Mouse (Mus musculus) MEL (cell line): ENCODE results near the gene Olfr1313. TPM values are rescaled to one million over a fixed set of nuclear protein-coding genes. Genes with fewer than 3 reads are reported as not detected.

Source experiments
- DNase-seq: peaks from one replicate; pipeline ENCODE4 v3.0.0; 2011; ENCODE audit warnings: low read depth, low spot score
- H3K27ac ChIP-seq: 2 replicates; pipeline ENCODE4 v1.5.1; 2012; ENCODE audit warnings: low read depth, mild to moderate bottlenecking, control low read depth, low read length, moderate library complexity; ENCODE audit not compliant: control insufficient read depth
- H3K27me3 ChIP-seq, 2 experiments: fragments of 150-350 bp in 1 of 2; sonication (generic) in 1 of 2; 2 replicates each; pipeline ENCODE4 v1.6.1; 2012; ENCODE audit warnings: low read length in 2 of 2, mild to moderate bottlenecking in 2 of 2, improper control_type of control experiment in 1 of 2, moderate library complexity in 1 of 2; ENCODE audit not compliant: insufficient read depth in 2 of 2, control insufficient read depth in 1 of 2
- H3K36me3 ChIP-seq, 2 experiments: 2 replicates each; pipeline ENCODE4 v1.6.1; 2012 to 2014; ENCODE audit warnings: low read length in 2 of 2, improper control_type of control experiment in 1 of 2, inconsistent platforms in 1 of 2, mild to moderate bottlenecking in 1 of 2; ENCODE audit not compliant: insufficient read depth in 2 of 2, control insufficient read depth in 1 of 2
- H3K4me1 ChIP-seq, 2 experiments: fragments of 150-350 bp in 1 of 2; sonication (generic) in 1 of 2; 2 replicates each; pipeline ENCODE4 v1.6.1; 2012; ENCODE audit warnings: low read length in 2 of 2, improper control_type of control experiment in 1 of 2, mild to moderate bottlenecking in 1 of 2; ENCODE audit not compliant: insufficient read depth in 2 of 2, control insufficient read depth in 1 of 2
- H3K4me3 ChIP-seq, 2 experiments: fragments of 150-350 bp in 1 of 2; sonication (generic) in 1 of 2; 2 replicates each; pipeline ENCODE4 v1.5.1; 2012; ENCODE audit warnings: low read depth in 2 of 2, low read length in 2 of 2, mild to moderate bottlenecking in 2 of 2, moderate library complexity in 2 of 2, control low read depth in 1 of 2, improper control_type of control experiment in 1 of 2; ENCODE audit not compliant: control insufficient read depth in 1 of 2, insufficient read depth in 1 of 2
- H3K79me2 ChIP-seq: 2 replicates; pipeline ENCODE4 v1.6.1; 2012; ENCODE audit warnings: mild to moderate bottlenecking, low read length, moderate library complexity; ENCODE audit not compliant: control insufficient read depth, poor library complexity, insufficient read depth
- H3K9ac ChIP-seq: 2 replicates; pipeline ENCODE4 v1.6.1; 2012; ENCODE audit warnings: low read depth, mild to moderate bottlenecking, control low read depth, low read length, moderate library complexity; ENCODE audit not compliant: control insufficient read depth, poor library complexity, severe bottlenecking
- H3K9me3 ChIP-seq: fragments of 150-350 bp; sonication (generic); replicated peaks from 2 replicates; pipeline ENCODE4 v1.6.1; 2012; ENCODE audit warnings: mild to moderate bottlenecking, low read length, improper control_type of control experiment, moderate library complexity; ENCODE audit not compliant: insufficient read depth
- BHLHE40 ChIP-seq: IDR thresholded peaks from 2 replicates; pipeline ENCODE4 v1.6.1; 2012; ENCODE audit warnings: low read depth, mild to moderate bottlenecking, inconsistent platforms, low read length, improper control_type of control experiment, borderline replicate concordance
- CHD1 ChIP-seq: IDR thresholded peaks from 2 replicates; pipeline ENCODE4 v1.6.1; 2012; ENCODE audit warnings: low read depth, mild to moderate bottlenecking, inconsistent platforms, low read length, improper control_type of control experiment
- CHD2 ChIP-seq: IDR thresholded peaks from 2 replicates; pipeline ENCODE4 v1.6.1; 2011; ENCODE audit warnings: low read length, improper control_type of control experiment
- ELF1 ChIP-seq: IDR thresholded peaks from 2 replicates; pipeline ENCODE4 v1.6.1; 2014; ENCODE audit warnings: low read depth, mild to moderate bottlenecking, inconsistent platforms, low read length, improper control_type of control experiment, moderate library complexity
- EP300 ChIP-seq, 2 experiments: IDR thresholded peaks; 2 replicates each; pipeline ENCODE4 v1.6.1; 2011; ENCODE audit warnings: improper control_type of control experiment in 2 of 2, low read length in 2 of 2, low read depth in 1 of 2, mild to moderate bottlenecking in 1 of 2
- ETS1 ChIP-seq: IDR thresholded peaks from 2 replicates; pipeline ENCODE4 v1.6.1; 2012; ENCODE audit warnings: low read depth, mild to moderate bottlenecking, inconsistent platforms, low read length, improper control_type of control experiment, moderate library complexity
- GATA1 ChIP-seq: IDR thresholded peaks from 2 replicates; pipeline ENCODE4 v1.6.1; 2011; ENCODE audit warnings: low read depth, low read length, improper control_type of control experiment
- HCFC1 ChIP-seq: IDR thresholded peaks from 2 replicates; pipeline ENCODE4 v1.6.1; 2012; ENCODE audit warnings: low read depth, mild to moderate bottlenecking, inconsistent platforms, low read length, improper control_type of control experiment, moderate library complexity
- KAT2A ChIP-seq: conservative IDR thresholded peaks from 2 replicates; pipeline ENCODE4 v1.6.1; 2012; ENCODE audit warnings: low read depth, low read length, improper control_type of control experiment, inconsistent platforms
- MAX ChIP-seq: IDR thresholded peaks from 2 replicates; pipeline ENCODE4 v1.6.1; 2011; ENCODE audit warnings: low read length, improper control_type of control experiment
- MAZ ChIP-seq: IDR thresholded peaks from 2 replicates; pipeline ENCODE4 v1.6.1; 2012; ENCODE audit warnings: low read depth, mild to moderate bottlenecking, inconsistent platforms, low read length, improper control_type of control experiment
- MXI1 ChIP-seq: IDR thresholded peaks from 2 replicates; pipeline ENCODE4 v1.6.1; 2011; ENCODE audit warnings: mild to moderate bottlenecking, low read depth, low read length, improper control_type of control experiment
- MYC ChIP-seq: IDR thresholded peaks from 2 replicates; pipeline ENCODE4 v1.6.1; 2011; ENCODE audit warnings: low read depth, mild to moderate bottlenecking, low read length, improper control_type of control experiment, moderate library complexity
- POLR2A ChIP-seq, 2 experiments: IDR thresholded peaks; 2 replicates each; pipeline ENCODE4 v1.6.1; 2011 to 2012; ENCODE audit warnings: low read length in 2 of 2, mild to moderate bottlenecking in 2 of 2, control low read depth in 1 of 2, improper control_type of control experiment in 1 of 2, low read depth in 1 of 2, moderate library complexity in 1 of 2; ENCODE audit not compliant: control insufficient read depth in 1 of 2, insufficient read depth in 1 of 2, poor library complexity in 1 of 2
- POLR2AphosphoS2 ChIP-seq: IDR thresholded peaks from 2 replicates; pipeline ENCODE4 v1.6.1; 2011; ENCODE audit warnings: low read length, improper control_type of control experiment
- RAD21 ChIP-seq: IDR thresholded peaks from 2 replicates; pipeline ENCODE4 v1.6.1; 2011; ENCODE audit warnings: mild to moderate bottlenecking, low read depth, low read length, improper control_type of control experiment
- RCOR1 ChIP-seq: IDR thresholded peaks from 2 replicates; pipeline ENCODE4 v1.6.1; 2012; ENCODE audit warnings: low read depth, mild to moderate bottlenecking, inconsistent platforms, low read length, improper control_type of control experiment
- SMC3 ChIP-seq: IDR thresholded peaks from 2 replicates; pipeline ENCODE4 v1.6.1; 2011; ENCODE audit warnings: low read depth, low read length, improper control_type of control experiment
- TBP ChIP-seq: IDR thresholded peaks from 2 replicates; pipeline ENCODE4 v1.8.0; 2011; ENCODE audit warnings: low read depth, low read length, improper control_type of control experiment
- USF2 ChIP-seq, 2 experiments: IDR thresholded peaks; 2 replicates each; pipeline ENCODE4 v1.6.1; 2011 to 2012; ENCODE audit warnings: improper control_type of control experiment in 2 of 2, low read length in 2 of 2, borderline replicate concordance in 1 of 2, inconsistent platforms in 1 of 2, low read depth in 1 of 2, mild to moderate bottlenecking in 1 of 2; ENCODE audit not compliant: insufficient read depth in 1 of 2
- ZC3H11A ChIP-seq: IDR thresholded peaks from 2 replicates; pipeline ENCODE4 v1.6.1; 2012; ENCODE audit warnings: low read depth, mild to moderate bottlenecking, inconsistent platforms, low read length, improper control_type of control experiment
- ZKSCAN1 ChIP-seq: IDR thresholded peaks from 2 replicates; pipeline ENCODE4 v1.6.1; 2012; ENCODE audit warnings: low read depth, mild to moderate bottlenecking, inconsistent platforms, low read length, improper control_type of control experiment, moderate library complexity
- ZMIZ1 ChIP-seq: IDR thresholded peaks from 2 replicates; pipeline ENCODE4 v1.6.1; 2012; ENCODE audit warnings: low read depth, mild to moderate bottlenecking, inconsistent platforms, low read length, improper control_type of control experiment, moderate library complexity
- polyA plus RNA-seq, 2 experiments: library from polyadenylated mRNA; stranded (reverse) in 1 of 2; unstranded in 1 of 2; fragments of >175 nt in 1 of 2; fragments of >200 nt in 1 of 2; gene quantifications; 2 replicates each; pipeline versions ENCODE4 v1.2.1 to v1.2.4; 2012; ENCODE audit warnings: low replicate concordance in 2 of 2, low read depth in 1 of 2; ENCODE audit not compliant: insufficient read length in 2 of 2, insufficient read depth in 1 of 2, missing spikeins in 1 of 2
- total RNA-seq: library from RNA; depleted of rRNA; stranded (reverse); fragments of 300-350 nt; gene quantifications from 2 replicates; pipeline ENCODE4 v1.2.3, GENCODE M21; 2012; rRNA removed

The Olfr1313 gene
- not detected in 2 replicates for total RNA-seq
- polyA plus RNA-seq = not detected

DNA sequence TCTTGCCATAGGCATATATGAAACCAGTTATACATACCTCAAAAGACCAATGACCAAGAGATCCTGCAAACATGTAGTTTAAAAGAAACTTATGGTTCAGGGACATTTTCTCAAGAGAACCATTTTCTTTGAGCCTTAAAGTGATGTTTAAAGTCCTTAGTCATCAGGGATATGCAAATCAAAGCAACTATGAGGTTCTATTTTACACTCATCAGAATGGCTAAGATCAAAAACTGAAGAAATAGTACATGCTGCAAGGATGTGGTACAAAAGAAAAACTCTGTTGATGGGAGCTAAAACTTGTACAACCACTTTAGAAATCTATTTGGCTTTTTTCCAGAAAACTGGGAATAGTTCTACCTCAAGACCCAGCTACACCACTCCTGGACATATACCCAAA, at the start of gene Olfr1313:
Gene Olfr1313 (minus strand): TSS at position 101 of the 400 bp plus-strand sequence.
- no peak for TF ChIP-seq ZMIZ1
- TF ChIP-seq RAD21 = no peak
- no peak for TF ChIP-seq HCFC1
- TF ChIP-seq, all 39 proteins: peak for 0

DNA sequence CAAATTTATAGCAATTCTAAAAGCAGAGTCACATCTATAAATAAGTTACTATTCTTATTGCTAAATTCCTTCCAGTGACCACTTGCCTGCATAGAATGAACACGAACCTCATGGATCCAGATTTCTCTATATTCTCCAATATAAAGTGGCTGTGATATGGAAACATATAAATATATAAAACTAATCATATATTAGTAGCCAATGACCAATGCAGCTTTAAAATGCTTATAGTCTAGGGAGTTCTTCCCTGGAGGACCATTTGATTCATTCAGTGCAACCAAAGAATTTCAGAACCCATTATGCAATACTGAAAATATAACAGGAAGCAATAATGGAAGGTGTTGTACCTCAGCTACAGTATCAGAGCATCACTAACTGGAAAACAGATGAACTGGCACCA, 37.7 kb upstream of the Olfr1313 start, which contains the start of gene Olfr1315-ps1:
Gene Olfr1315-ps1 (minus strand): TSS at position 101 of the 400 bp plus-strand sequence.
- Histone ChIP-seq H3K4me1 (no peaks in the 10 kb centered on the region), H3K27ac (no peak within 1 kb of the TSS), H3K79me2 (no peaks in the 10 kb centered on the region), H3K27me3 (no peaks in the 10 kb centered on the region), H3K36me3 (no peaks in the 10 kb centered on the region), H3K4me3 (no peak within 1 kb of the TSS), H3K9me3 (no peaks in the 10 kb centered on the region), H3K9ac (no peak within 1 kb of the TSS)
- TF ChIP-seq KAT2A = no peak
- TF ChIP-seq CHD2 = no peak
- no peak for TF ChIP-seq POLR2AphosphoS2
- no peak for TF ChIP-seq BHLHE40
- no peak for TF ChIP-seq MYC
- TF ChIP-seq RCOR1 = no peak
- no peak for TF ChIP-seq SMC3
- TF ChIP-seq GATA1 = no peak
- no peak for TF ChIP-seq ETS1
- TF ChIP-seq ZC3H11A = no peak
- no peak for TF ChIP-seq MAZ
- TF ChIP-seq MAX = no peak
- no peak for DNase-seq

More for the DNA sequence above, at the start of gene Olfr1313:
- no peaks in the 10 kb centered on the region for H3K4me1 ChIP-seq
- no peaks in the 10 kb centered on the region for H3K27me3 ChIP-seq
- H3K9me3 ChIP-seq = no peaks in the 10 kb centered on the region
- H3K9ac ChIP-seq = no peak within 1 kb of the TSS
- no peak for DNase-seq
- no peak within 1 kb of the TSS for H3K27ac ChIP-seq
- H3K79me2 ChIP-seq = no peaks in the 10 kb centered on the region
- no peaks in the 10 kb centered on the region for H3K36me3 ChIP-seq
- no peak within 1 kb of the TSS for H3K4me3 ChIP-seq

DNA sequence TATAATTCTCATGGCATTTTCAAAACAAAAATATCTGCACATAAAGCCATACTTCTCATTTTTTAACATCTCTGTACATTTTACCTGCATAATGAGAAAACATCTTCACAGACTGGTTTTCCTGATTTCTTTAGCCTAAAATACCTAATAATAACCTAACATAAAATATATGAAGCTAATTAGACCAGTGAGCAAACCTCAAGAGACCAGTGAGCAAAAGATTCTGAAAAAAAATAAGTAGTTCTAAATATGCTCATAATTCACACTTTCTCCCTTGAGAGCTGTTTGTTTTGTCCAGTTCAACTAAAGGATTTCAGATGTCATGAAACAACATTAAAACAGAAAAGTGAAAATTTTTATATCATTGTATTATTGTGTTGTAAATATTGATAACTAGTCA, 19.0 kb upstream of the Olfr1313 start, which contains the start of gene Olfr1314:
Gene Olfr1314 (minus strand): TSS at position 101 of the 400 bp plus-strand sequence.
- Histone ChIP-seq H3K27ac (no peak within 1 kb of the TSS), H3K79me2 (no peaks in the 10 kb centered on the region), H3K9me3 (no peaks in the 10 kb centered on the region)
- TF ChIP-seq ZMIZ1 (no peak), USF2 (IDR thresholded peaks at IDR 0.05; ENCODE audit: borderline replicate concordance in 1 of 2, insufficient read depth in 1 of 2, low read depth in 1 of 2, low read length in 2 of 2) (no peak), SMC3 (no peak), ETS1 (no peak), MXI1 (no peak), CHD1 (no peak), POLR2A (IDR thresholded peaks at IDR 0.05; ENCODE audit: control insufficient read depth in 1 of 2, insufficient read depth in 1 of 2, low read depth in 1 of 2, low read length in 2 of 2, poor library complexity in 1 of 2) (no peak), MAX (no peak), TBP (no peak), RAD21 (no peak), ZKSCAN1 (no peak), ELF1 (no peak), EP300 (IDR thresholded peaks at IDR 0.05; ENCODE audit: low read depth in 1 of 2, low read length in 2 of 2) (no peak), POLR2AphosphoS2 (no peak)
- TF ChIP-seq, all 39 proteins: peak for 0
- Histone ChIP-seq H3K36me3 (no peaks in the 10 kb centered on the region), H3K27me3 (no peaks in the 10 kb centered on the region), H3K4me3 (no peak within 1 kb of the TSS), H3K4me1 (no peaks in the 10 kb centered on the region), H3K9ac (no peak within 1 kb of the TSS)
- DNase-seq = no peak
